Mouse (Mus musculus): ENCODE results near the gene Rrp8. TPM values are rescaled to one million over a fixed set of nuclear protein-coding genes. Genes with fewer than 3 reads are reported as not detected.

Rrp8 gene
- 20.0 TPM for total RNA-seq (2023)

GRCm38 (mm10) chr7:105736911-105737521 is at the start of gene Rrp8:
Gene Rrp8, minus strand, starts transcription at chr7:105737385.

DNA sequence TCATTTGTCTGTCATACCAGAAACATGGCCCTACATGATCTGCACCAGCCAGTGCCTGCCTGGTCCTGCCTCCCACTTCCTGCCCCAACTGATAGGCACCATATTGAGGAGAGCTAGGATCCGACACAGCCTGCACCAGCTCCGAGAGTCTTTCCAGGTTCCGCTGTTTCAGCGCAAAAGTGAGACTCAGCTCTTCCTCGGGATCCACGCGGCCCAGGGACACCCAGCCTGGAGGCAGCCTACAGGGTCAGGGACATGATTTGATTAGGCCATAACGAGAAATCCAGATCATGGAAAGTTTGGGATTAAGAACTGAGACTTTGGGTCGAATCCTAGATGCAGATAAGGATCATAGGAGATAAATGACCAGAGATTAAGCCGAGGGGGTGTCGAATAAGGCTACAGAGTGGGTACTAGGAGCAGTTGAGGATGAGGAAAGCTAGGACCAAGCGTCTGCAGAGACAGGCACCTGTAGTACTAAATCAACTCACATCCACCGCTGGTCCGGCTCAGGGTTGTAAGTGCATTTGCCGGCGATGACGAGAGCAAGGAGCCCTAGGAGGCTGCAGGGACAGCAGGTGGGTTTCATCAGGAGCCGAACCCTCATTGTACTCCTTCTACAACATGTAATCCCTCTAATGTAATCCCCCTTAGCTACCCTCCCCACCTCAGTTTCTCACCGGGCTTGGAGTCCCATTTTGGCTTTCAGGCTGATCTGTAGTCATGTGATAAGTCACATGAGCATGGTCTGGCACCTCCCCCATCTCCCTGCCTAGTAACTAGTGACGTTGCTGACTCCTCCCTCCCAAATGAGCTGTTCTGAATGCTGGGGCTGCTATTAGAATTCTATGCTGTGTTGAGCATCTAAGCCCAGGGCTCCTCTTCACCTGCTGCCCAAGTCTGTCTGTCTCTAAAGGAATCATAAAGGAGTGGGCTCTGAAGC is 14.6 kb upstream of the Rrp8 start, which contains the start of gene Tpp1:
Gene Tpp1, minus strand, starts transcription at position 745 of the 943 bp plus-strand sequence.

GRCm38 (mm10) chr7:105743926-105744590 is 6.9 kb upstream of the Rrp8 start, which contains the start of gene Taf10:
Gene Taf10, minus strand, starts transcription at chr7:105744361.

DNA sequence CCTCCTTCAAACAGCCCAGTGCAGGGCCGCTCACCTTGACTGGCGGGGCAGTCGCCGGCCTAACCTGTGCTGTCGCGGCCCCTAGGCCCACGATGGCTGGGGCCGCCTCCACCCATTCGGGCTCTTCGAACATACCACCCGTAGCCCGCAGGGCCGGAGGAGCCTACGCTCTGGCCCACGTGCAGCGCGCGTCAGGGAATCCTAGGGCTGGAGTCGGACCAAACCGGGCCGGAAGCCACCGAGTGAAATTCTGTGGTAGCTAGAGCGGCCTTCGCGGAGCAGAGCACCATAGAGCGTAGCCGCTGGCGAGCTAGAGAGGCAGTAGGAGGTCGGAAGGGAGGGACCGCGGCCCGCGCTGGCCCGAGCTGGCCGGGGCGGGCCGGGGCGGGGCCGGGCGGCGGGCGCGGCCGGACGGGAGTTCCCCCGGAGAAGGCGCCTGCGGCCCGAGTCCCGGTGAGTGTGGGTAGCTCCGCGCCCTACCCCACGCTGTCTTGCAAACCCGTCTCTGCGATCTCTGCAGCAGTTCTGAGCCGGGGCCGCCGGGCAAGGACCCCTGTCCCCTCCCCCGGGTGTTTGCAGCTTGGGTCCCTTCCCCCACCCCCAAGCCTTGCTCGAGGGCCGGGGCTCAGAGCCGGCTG is 802 bp downstream of the Rrp8 start, which contains the start of gene Ilk:
Gene Ilk, plus strand, starts transcription at position 329 of the 638 bp plus-strand sequence.

Other genes with a start within 250 kb of the Rrp8 start
- 21.5 TPM for gene Smpd1, start 183.0 kb downstream of the Rrp8 start, total RNA-seq (2023)
- 2.6 TPM for gene Apbb1, start 155.7 kb downstream of the Rrp8 start, total RNA-seq (2023)
- not detected for gene Hpx, start 137.2 kb downstream of the Rrp8 start, total RNA-seq (2023)
- gene Trim3, start 103.8 kb downstream of the Rrp8 start, total RNA-seq (2023), result 17.5 TPM
- 68.0 TPM for gene Timm10b, start 97.3 kb downstream of the Rrp8 start, total RNA-seq (2023)
- gene Arfip2, start 97.0 kb downstream of the Rrp8 start, total RNA-seq (2023), result 31.9 TPM
- gene Gm45799, start 96.8 kb downstream of the Rrp8 start, total RNA-seq (2023), result 8.8 TPM
- 4.7 TPM for gene Dnhd1, start 86.6 kb downstream of the Rrp8 start, total RNA-seq (2023)
- 93.6 TPM for gene Ilk, start 793 bp downstream of the Rrp8 start, total RNA-seq (2023)
- gene Taf10, start 7.0 kb upstream of the Rrp8 start, total RNA-seq (2023), result 190 TPM
- 50.2 TPM for gene Tpp1, start 14.8 kb upstream of the Rrp8 start, total RNA-seq (2023)
- gene Dchs1, start 50.3 kb upstream of the Rrp8 start, total RNA-seq (2023), result 0.03 TPM
- 59.0 TPM for gene Mrpl17, start 73.7 kb upstream of the Rrp8 start, total RNA-seq (2023)
- gene Gm4070, start 216.6 kb upstream of the Rrp8 start, total RNA-seq (2023), result 110 TPM